ENCODE assay signal across 22 mouse cellular contexts in the genomic region with DNA sequence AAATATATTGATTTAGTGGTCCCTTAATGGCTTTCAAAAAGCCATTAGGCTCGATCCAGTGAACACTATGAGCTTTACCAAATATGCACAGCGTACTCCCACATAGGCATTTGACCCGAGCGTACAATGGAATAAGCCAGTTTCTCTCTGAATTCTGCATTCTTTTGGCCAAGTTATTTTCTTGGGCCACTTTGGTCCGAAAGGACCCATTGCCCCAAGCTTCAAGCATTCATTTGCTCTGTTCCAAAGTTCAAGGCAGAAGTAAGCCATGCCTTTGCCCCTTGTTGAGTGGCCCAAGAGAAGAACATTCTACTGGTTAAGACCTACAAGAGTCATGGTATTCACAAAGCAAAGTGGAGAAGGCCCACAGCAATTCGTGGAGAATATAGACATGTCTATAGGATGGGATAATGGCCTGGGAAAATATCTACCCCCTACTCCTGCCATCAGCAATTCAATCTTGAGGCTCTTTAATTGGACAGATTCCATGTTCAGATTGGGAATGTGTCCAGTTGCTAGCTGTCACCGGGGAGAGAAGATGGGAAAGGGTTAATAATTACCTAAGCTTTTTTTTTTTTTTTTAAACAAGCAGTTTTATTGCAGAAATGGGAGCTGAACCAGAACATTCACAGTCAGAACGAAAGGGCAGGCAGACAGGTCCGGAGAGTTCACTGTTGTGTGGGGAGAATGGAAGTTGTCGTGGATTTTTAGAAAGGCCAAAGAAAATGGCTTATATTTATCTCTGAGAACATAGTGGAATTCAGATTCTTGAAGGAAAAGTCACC.
DNase-seq lines count a peak whose midpoint lies in the region; ATAC-seq and TF ChIP-seq lines count a peak whose summit lies in the region.
"Had no signal": no experiment of that assay in that cellular context is flagged by ENCODE, and none has a peak within 500 bp of the region (broad histone marks: within the 10 kb centered on the region; RNA-seq: fewer than 3 reads in every experiment).

No protein-coding gene starts in this region.

- ATAC-seq in kidney, embryonic 15.5 days (replicated peaks; ENCODE audit: low FRiP score) = no peak
- no peak for ATAC-seq in kidney, postnatal 0 days (replicated peaks; ENCODE audit: low FRiP score, low read depth)
- ATAC-seq: forebrain, embryonic 14.5 days; Patski had no signal

- no peaks in the 10 kb centered on the region for H3K27me3 ChIP-seq in kidney, adult 2 months (replicated peaks; ENCODE audit: control insufficient read depth, insufficient read depth, low read length)
- H3K27me3 ChIP-seq in kidney, embryonic 15.5 days = no peaks in the 10 kb centered on the region
- H3K27me3 ChIP-seq in kidney, postnatal 0 days (ENCODE audit: insufficient read depth, low read length) = no peaks in the 10 kb centered on the region
- H3K27me3 ChIP-seq: CH12.LX; embryonic facial prominence, embryonic 15.5 days; heart, embryonic 13.5 days; hindbrain, embryonic 12.5 days; Patski had no signal

- H3K27ac ChIP-seq in kidney, adult 2 months (ENCODE audit: insufficient read depth, low read depth, low read length) = peak overlapping the region; percentile 86
- H3K27ac ChIP-seq in kidney, embryonic 15.5 days = no peak overlapping the region; the same call in 1 of the 2 replicates
- no peak overlapping the region for H3K27ac ChIP-seq in kidney, postnatal 0 days
- H3K27ac ChIP-seq: embryonic facial prominence, embryonic 15.5 days; forebrain, embryonic 10.5 days; heart, embryonic 13.5 days; hindbrain, embryonic 12.5 days had no signal

- no peak for TF ChIP-seq CTCF in kidney, adult 2 months (conservative IDR thresholded peaks at IDR 0.05; ENCODE audit: insufficient read depth, insufficient read length, low read depth, low read length)
- TF ChIP-seq CTCF in kidney, postnatal 0 days (IDR thresholded peaks at IDR 0.05; ENCODE audit: low read depth) = no peak

- H3K9me3 ChIP-seq in kidney, embryonic 15.5 days (replicated peaks) = no peaks in the 10 kb centered on the region
- no peaks in the 10 kb centered on the region for H3K9me3 ChIP-seq in kidney, postnatal 0 days (replicated peaks; ENCODE audit: low read length)
- H3K9me3 ChIP-seq: embryonic facial prominence, embryonic 15.5 days; forebrain, embryonic 10.5 days; heart, embryonic 13.5 days; hindbrain, embryonic 12.5 days had no signal

- TF ChIP-seq POLR2A in kidney, adult 2 months (IDR thresholded peaks at IDR 0.05; ENCODE audit: low read depth, low read length) = no peak

- H3K4me1 ChIP-seq in kidney, adult 2 months (ENCODE audit: control insufficient read depth, insufficient read depth, low read length) = peaks cover 16% of the 10 kb centered on the region; the same call in 1 of the 2 replicates
- H3K4me1 ChIP-seq in kidney, embryonic 15.5 days = 0 out of 2 replicates have a peak, but pooled peaks cover 4% of the 10 kb centered on the region
- 0 out of 2 replicates have a peak, but pooled peaks cover 2% of the 10 kb centered on the region for H3K4me1 ChIP-seq in kidney, postnatal 0 days (replicated peaks; ENCODE audit: insufficient read depth, low read length)
- H3K4me1 ChIP-seq: embryonic facial prominence, embryonic 15.5 days; forebrain, embryonic 10.5 days; heart, embryonic 13.5 days; hindbrain, embryonic 12.5 days had no signal

- H3K9ac ChIP-seq in kidney, embryonic 15.5 days = no peak overlapping the region
- no peak overlapping the region for H3K9ac ChIP-seq in kidney, postnatal 0 days (ENCODE audit: low read depth, low read length)
- H3K9ac ChIP-seq: embryonic facial prominence, embryonic 15.5 days; heart, embryonic 13.5 days; hindbrain, embryonic 12.5 days had no signal

- H3K4me2 ChIP-seq in kidney, embryonic 15.5 days = no peak overlapping the region
- H3K4me2 ChIP-seq in kidney, postnatal 0 days (ENCODE audit: low read length) = no peak overlapping the region
- H3K4me2 ChIP-seq: embryonic facial prominence, embryonic 15.5 days; heart, embryonic 13.5 days; hindbrain, embryonic 12.5 days had no signal

- WGBS in kidney, adult 2 months = 42% methylated on average over 10 of the region's 10 CpGs
- 57% methylated on average over 10 of the region's 10 CpGs for WGBS in kidney, embryonic 15.5 days
- 48% methylated on average over 10 of the region's 10 CpGs for WGBS in kidney, postnatal 0 days

- peak; percentile 84 for DNase-seq in kidney, adult 2 months
- DNase-seq in adipocyte (ENCODE audit: low spot score) = peak; percentile 7
- DNase-seq in kidney, postnatal 0 days (ENCODE audit: low spot score) = peak; percentile 26
- peak; percentile 44 to 67 for DNase-seq in kidney, postnatal 36 days
- no peak for DNase-seq in layer of hippocampus, postnatal 25 days (ENCODE audit: extremely low spot score in 1 of 2, low spot score in 1 of 2)
- DNase-seq: adrenal gland, postnatal 10 days; cerebellum, adult 11 months; cerebellum, adult 8-10 months; cerebellum, postnatal 14 days; embryo, embryonic 11 days; gastrocnemius, postnatal 36 days; heart, adult 11 months; heart, postnatal 4 days had no signal

- no peak overlapping the region for H3K4me3 ChIP-seq in kidney, adult 2 months (ENCODE audit: insufficient read depth, low read depth, low read length)
- H3K4me3 ChIP-seq in kidney, embryonic 15.5 days (replicated peaks) = no peak overlapping the region
- H3K4me3 ChIP-seq in kidney, postnatal 0 days (replicated peaks; ENCODE audit: low read depth, low read length) = no peak overlapping the region
- H3K4me3 ChIP-seq: embryonic facial prominence, embryonic 15.5 days; erythroblast, embryonic 14.5 days; forebrain, embryonic 10.5 days; heart, embryonic 13.5 days; hindbrain, embryonic 12.5 days had no signal

- H3K36me3 ChIP-seq in kidney, adult 2 months (ENCODE audit: control insufficient read depth, insufficient read depth, low read length) = no peaks in the 10 kb centered on the region
- no peaks in the 10 kb centered on the region for H3K36me3 ChIP-seq in kidney, embryonic 15.5 days
- no peaks in the 10 kb centered on the region for H3K36me3 ChIP-seq in kidney, postnatal 0 days (ENCODE audit: insufficient read depth, low read length)
- H3K36me3 ChIP-seq: embryonic facial prominence, embryonic 15.5 days; forebrain, embryonic 10.5 days; heart, embryonic 13.5 days; hindbrain, embryonic 12.5 days had no signal

Comparison
In these comparisons a context has a peak if more than half of its experiments do, and no peak if none do; other contexts are left out.
1. DNase-seq: peak in kidney, adult 2 months (single experiment), adipocyte (single experiment), kidney, postnatal 0 days (single experiment) and kidney, postnatal 36 days (2 of 2); none in layer of hippocampus, postnatal 25 days (0 of 2).